Mouse (Mus musculus): Measurements from ENCODE around the gene Abt1. TPM values are rescaled to one million over a fixed set of nuclear protein-coding genes. Genes with fewer than 3 reads are reported as not detected.

Gene Abt1
- polyA plus RNA-seq (2015; fragmentation: Nextera tagmentation; extraction: Ambion mirVana): 7.1 and 7.4 TPM in 2 replicates

GRCm38 (mm10) chr13:23423286-23424051, at the start of gene Abt1:
Abt1 (minus strand) TSS chr13:23423866.
- Histone ChIP-seq H3K9ac (ENCODE audit: low read length) (peak within 1 kb of the TSS; percentile 94), H3K27me3 (ENCODE audit: control insufficient read depth, insufficient read depth, low read length) (no peaks in the 10 kb centered on the region), H3K4me3 (ENCODE audit: low read depth, low read length) (peak within 1 kb of the TSS; percentile 90), H3K27ac (replicated peaks) (peak within 1 kb of the TSS; percentile 84), H3K36me3 (ENCODE audit: control insufficient read depth, insufficient read depth, low read length) (peaks cover 11% of the 10 kb centered on the region), H3K4me2 (replicated peaks; ENCODE audit: low read depth) (peak within 1 kb of the TSS; percentile 91), H3K4me1 (replicated peaks; ENCODE audit: control insufficient read depth, insufficient read depth) (no peaks in the 10 kb centered on the region), H3K9me3 (ENCODE audit: control insufficient read depth, low read length) (no peaks in the 10 kb centered on the region)
- ATAC-seq (ENCODE audit: low FRiP score, low TSS enrichment): peak; percentile 87
- TF ChIP-seq CTCF (IDR thresholded peaks at IDR 0.05; ENCODE audit: low read depth) (no peak), EP300 (optimal IDR thresholded peaks at IDR 0.05) (no peak)
- under 1% methylated on average over 48 of the region's 48 CpGs for WGBS
- peak; percentile 95 for DNase-seq (ENCODE audit: low spot score)

GRCm38 (mm10) chr13:23466911-23467310, 43.2 kb upstream of the Abt1 start:
- 4% methylated on average over 9 of the region's 9 CpGs for WGBS
- Histone ChIP-seq H3K9me3 (ENCODE audit: control insufficient read depth, low read length) (no peaks in the 10 kb centered on the region), H3K9ac (ENCODE audit: low read length) (no peak overlapping the region), H3K4me1 (replicated peaks; ENCODE audit: control insufficient read depth, insufficient read depth) (peaks cover 2% of the 10 kb centered on the region; the same call in 1 of the 2 replicates), H3K4me3 (ENCODE audit: low read depth, low read length) (no peak overlapping the region), H3K4me2 (replicated peaks; ENCODE audit: low read depth) (no peak overlapping the region), H3K27me3 (ENCODE audit: control insufficient read depth, insufficient read depth, low read length) (no peaks in the 10 kb centered on the region), H3K27ac (replicated peaks) (no peak overlapping the region), H3K36me3 (ENCODE audit: control insufficient read depth, insufficient read depth, low read length) (no peaks in the 10 kb centered on the region)
- peak; percentile 51 for ATAC-seq (ENCODE audit: low FRiP score, low TSS enrichment)
- TF ChIP-seq EP300 (optimal IDR thresholded peaks at IDR 0.05) (no peak), CTCF (IDR thresholded peaks at IDR 0.05; ENCODE audit: low read depth) (no peak)
- peak; percentile 52 for DNase-seq (ENCODE audit: low spot score)

DNA sequence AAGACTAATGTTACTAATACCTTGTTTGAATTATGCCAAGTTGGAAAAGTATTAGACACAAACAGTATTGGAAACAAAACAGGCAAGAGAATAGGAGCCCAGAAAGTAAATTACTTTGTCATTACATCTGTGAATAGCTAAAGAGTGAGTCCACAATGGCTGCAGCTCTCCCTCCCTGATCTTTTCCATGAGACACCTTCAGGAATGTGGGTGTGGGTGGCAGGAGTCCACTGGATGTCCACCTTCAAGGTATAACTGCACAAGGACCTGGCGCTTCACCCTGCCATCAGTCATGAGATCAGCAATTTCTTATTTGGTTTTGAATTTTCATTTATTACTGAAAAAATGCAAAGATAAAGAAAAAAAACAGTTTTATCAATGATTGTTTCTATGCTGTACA, 42.6 kb upstream of the Abt1 start:
- H3K4me1 ChIP-seq (replicated peaks; ENCODE audit: control insufficient read depth, insufficient read depth): peaks cover 2% of the 10 kb centered on the region; the same call in 1 of the 2 replicates
- WGBS: 63% methylated on average over 1 of the region's 1 CpGs
- H3K9me3 ChIP-seq (ENCODE audit: control insufficient read depth, low read length): no peaks in the 10 kb centered on the region
- H3K4me2 ChIP-seq (replicated peaks; ENCODE audit: low read depth): no peak overlapping the region
- H3K36me3 ChIP-seq (ENCODE audit: control insufficient read depth, insufficient read depth, low read length): no peaks in the 10 kb centered on the region
- TF ChIP-seq EP300 (optimal IDR thresholded peaks at IDR 0.05) (no peak), CTCF (IDR thresholded peaks at IDR 0.05; ENCODE audit: low read depth) (no peak)
- no peak overlapping the region for H3K4me3 ChIP-seq (ENCODE audit: low read depth, low read length)
- no peak overlapping the region for H3K9ac ChIP-seq (ENCODE audit: low read length)
- no peak for DNase-seq (ENCODE audit: low spot score)
- ATAC-seq (ENCODE audit: low FRiP score, low TSS enrichment): no peak
- H3K27ac ChIP-seq (replicated peaks): no peak overlapping the region
- H3K27me3 ChIP-seq (ENCODE audit: control insufficient read depth, insufficient read depth, low read length): no peaks in the 10 kb centered on the region

GRCm38 (mm10) chr13:23465600-23466109, 42.0 kb upstream of the Abt1 start, which contains the start of gene Btn1a1:
Btn1a1 (minus strand) TSS chr13:23465901.
- Histone ChIP-seq H3K9ac (ENCODE audit: low read length) (peak within 1 kb of the TSS; percentile 18), H3K27me3 (ENCODE audit: control insufficient read depth, insufficient read depth, low read length) (no peaks in the 10 kb centered on the region), H3K27ac (replicated peaks) (no peak within 1 kb of the TSS), H3K9me3 (ENCODE audit: control insufficient read depth, low read length) (no peaks in the 10 kb centered on the region), H3K36me3 (ENCODE audit: control insufficient read depth, insufficient read depth, low read length) (no peaks in the 10 kb centered on the region), H3K4me3 (ENCODE audit: low read depth, low read length) (peak within 1 kb of the TSS; percentile 49), H3K4me1 (replicated peaks; ENCODE audit: control insufficient read depth, insufficient read depth) (peaks cover 2% of the 10 kb centered on the region; the same call in 1 of the 2 replicates), H3K4me2 (replicated peaks; ENCODE audit: low read depth) (peak within 1 kb of the TSS; percentile 74)
- ATAC-seq (ENCODE audit: low FRiP score, low TSS enrichment): no peak
- peak; percentile 17 for DNase-seq (ENCODE audit: low spot score)
- 10% methylated on average over 7 of the region's 7 CpGs for WGBS
- no peak for TF ChIP-seq EP300 (optimal IDR thresholded peaks at IDR 0.05)
- TF ChIP-seq CTCF (IDR thresholded peaks at IDR 0.05; ENCODE audit: low read depth): peak; percentile 26; the same call in 1 of the 2 replicates

DNA sequence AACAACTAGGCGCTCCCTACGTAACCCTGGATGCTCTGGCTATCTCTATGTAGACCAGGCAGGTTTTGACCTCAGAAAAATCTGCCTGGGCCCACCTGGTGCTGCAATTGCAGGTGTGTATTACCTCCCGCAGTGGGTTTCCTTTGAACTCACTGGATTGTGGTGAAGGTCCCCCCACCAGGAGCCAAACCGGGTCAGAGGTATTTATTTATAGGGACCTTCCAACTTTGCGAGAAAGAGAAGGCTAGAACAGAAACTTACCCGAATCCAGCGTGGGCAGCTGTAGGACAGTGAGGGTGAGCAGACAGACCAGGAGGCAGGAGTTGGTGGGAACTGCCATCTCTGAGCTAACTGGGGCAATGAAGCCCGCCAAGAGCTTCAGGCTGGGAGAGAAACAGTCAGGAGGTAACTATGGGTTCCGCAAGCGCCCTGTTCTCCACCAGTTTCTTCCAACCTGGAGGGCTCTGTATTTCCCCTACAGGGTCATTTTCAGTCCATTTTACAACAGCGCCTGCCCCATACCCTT, 41.2 kb upstream of the Abt1 start:
- TF ChIP-seq EP300 (optimal IDR thresholded peaks at IDR 0.05) (no peak), CTCF (IDR thresholded peaks at IDR 0.05; ENCODE audit: low read depth) (no peak)
- Histone ChIP-seq H3K4me3 (ENCODE audit: low read depth, low read length) (peak overlapping the region; percentile 49), H3K27ac (replicated peaks) (no peak overlapping the region), H3K4me2 (replicated peaks; ENCODE audit: low read depth) (peak overlapping the region; percentile 74), H3K4me1 (replicated peaks; ENCODE audit: control insufficient read depth, insufficient read depth) (peaks cover 2% of the 10 kb centered on the region; the same call in 1 of the 2 replicates), H3K27me3 (ENCODE audit: control insufficient read depth, insufficient read depth, low read length) (no peaks in the 10 kb centered on the region), H3K9ac (ENCODE audit: low read length) (peak overlapping the region; percentile 18), H3K9me3 (ENCODE audit: control insufficient read depth, low read length) (no peaks in the 10 kb centered on the region), H3K36me3 (ENCODE audit: control insufficient read depth, insufficient read depth, low read length) (no peaks in the 10 kb centered on the region)
- WGBS: 16% methylated on average over 11 of the region's 11 CpGs
- DNase-seq (ENCODE audit: low spot score): peak; percentile 13
- ATAC-seq (ENCODE audit: low FRiP score, low TSS enrichment): no peak
